Mouse (Mus musculus) heart, adult 2 months (tissue): Measurements from ENCODE around the gene Sycp2.

Source experiments
- CTCF ChIP-seq: fragments of 200-600 bp; IDR thresholded peaks from 2 replicates; pipeline ENCODE4 v1.8.1; 2022; ENCODE audit warnings: antibody characterized with exemption, mild to moderate bottlenecking, moderate library complexity
- EP300 ChIP-seq: fragments of 200-500 bp; IDR thresholded peaks from 2 replicates; pipeline ENCODE4 v1.6.1; 2011; ENCODE audit warnings: low read depth, low read length, control low read depth; ENCODE audit not compliant: insufficient read depth

DNA sequence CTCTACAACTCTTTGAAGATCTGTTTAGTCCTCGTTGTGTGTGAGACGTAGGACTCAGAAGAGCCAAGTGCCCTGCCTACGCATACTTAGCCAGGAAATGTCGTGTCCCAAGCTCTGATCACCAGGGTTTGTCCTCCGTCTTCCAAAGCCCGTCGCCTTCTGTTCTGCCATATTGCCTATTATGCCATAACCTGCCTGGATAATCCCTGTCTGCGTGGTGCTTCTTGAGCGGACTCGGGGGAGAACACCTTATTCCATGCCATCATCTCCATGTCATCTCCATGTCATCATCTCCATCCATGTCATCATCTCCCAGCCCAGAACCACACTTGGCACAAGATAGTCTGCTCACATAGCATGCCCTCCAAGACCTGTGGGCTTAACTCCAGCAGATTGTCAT lies 81.4 kb downstream of the Sycp2 start:
- TF ChIP-seq EP300 (no peak), CTCF (no peak)
